Mouse (Mus musculus): ENCODE results near the gene Kctd11. TPM values are rescaled to one million over a fixed set of nuclear protein-coding genes. Genes with fewer than 3 reads are reported as not detected.
A peak's percentile ranks its signal among the peaks of the same experiment; 100 is the strongest.

The Kctd11 gene
- polyA plus RNA-seq, 1 experiment from 2014 or later = 15.1 TPM

GRCm38 (mm10) chr11:69886907-69887635, 5.9 kb upstream of the Kctd11 start:
- no peak overlapping the region for H3K27ac ChIP-seq (ENCODE audit: low read length)
- H3K9ac ChIP-seq (ENCODE audit: low read length) = no peak overlapping the region
- H3K4me1 ChIP-seq (ENCODE audit: control insufficient read depth, insufficient read depth, low read length) = peaks cover 4% of the 10 kb centered on the region; the same call in 1 of the 2 replicates
- no peaks in the 10 kb centered on the region for H3K36me3 ChIP-seq (ENCODE audit: control insufficient read depth, insufficient read depth, low read length)
- no peak overlapping the region for H3K4me3 ChIP-seq (replicated peaks; ENCODE audit: low read length)
- no peaks in the 10 kb centered on the region for H3K27me3 ChIP-seq (ENCODE audit: control insufficient read depth, insufficient read depth, low read length)
- H3K4me2 ChIP-seq (ENCODE audit: low read depth, low read length) = no peak overlapping the region
- 50% methylated on average over 8 of the region's 8 CpGs for WGBS
- H3K9me3 ChIP-seq (replicated peaks; ENCODE audit: control insufficient read depth, low read length) = no peaks in the 10 kb centered on the region
- ATAC-seq (ENCODE audit: insufficient read depth, low FRiP score) = no peak

- Histone ChIP-seq H3K27ac (ENCODE audit: low read length) (peak overlapping the region; percentile 37), H3K36me3 (ENCODE audit: control insufficient read depth, insufficient read depth, low read length) (no peaks in the 10 kb centered on the region), H3K4me1 (ENCODE audit: control insufficient read depth, insufficient read depth, low read length) (peaks cover 17% of the 10 kb centered on the region), H3K27me3 (ENCODE audit: control insufficient read depth, insufficient read depth, low read length) (no peaks in the 10 kb centered on the region), H3K9me3 (replicated peaks; ENCODE audit: control insufficient read depth, low read length) (no peaks in the 10 kb centered on the region), H3K9ac (ENCODE audit: low read length) (0 out of 2 replicates have a peak overlapping the region, but pooled peaks have one; percentile 16), H3K4me3 (replicated peaks; ENCODE audit: low read length) (no peak overlapping the region), H3K4me2 (ENCODE audit: low read depth, low read length) (peak overlapping the region; percentile 25)
- 69% methylated on average over 8 of the region's 8 CpGs for WGBS
- no peak for ATAC-seq (ENCODE audit: insufficient read depth, low FRiP score)
Observed at GRCm38 (mm10) chr11:69884663-69885062, 3.5 kb upstream of the Kctd11 start.

GRCm38 (mm10) chr11:69884240-69884639, 3.0 kb upstream of the Kctd11 start:
- no peak for ATAC-seq (ENCODE audit: insufficient read depth, low FRiP score)
- Histone ChIP-seq H3K9ac (ENCODE audit: low read length) (0 out of 2 replicates have a peak overlapping the region, but pooled peaks have one; percentile 16), H3K9me3 (replicated peaks; ENCODE audit: control insufficient read depth, low read length) (no peaks in the 10 kb centered on the region), H3K27me3 (ENCODE audit: control insufficient read depth, insufficient read depth, low read length) (no peaks in the 10 kb centered on the region), H3K4me1 (ENCODE audit: control insufficient read depth, insufficient read depth, low read length) (peaks cover 21% of the 10 kb centered on the region), H3K36me3 (ENCODE audit: control insufficient read depth, insufficient read depth, low read length) (no peaks in the 10 kb centered on the region), H3K27ac (ENCODE audit: low read length) (peak overlapping the region; percentile 37), H3K4me3 (replicated peaks; ENCODE audit: low read length) (no peak overlapping the region), H3K4me2 (ENCODE audit: low read depth, low read length) (peak overlapping the region; percentile 25; the same call in 1 of the 2 replicates)
- WGBS = 68% methylated on average over 9 of the region's 9 CpGs

GRCm38 (mm10) chr11:69883527-69884151, 2.4 kb upstream of the Kctd11 start:
- H3K27ac ChIP-seq (ENCODE audit: low read length) = peak overlapping the region; percentile 57

GRCm38 (mm10) chr11:69883066-69883465, 1.9 kb upstream of the Kctd11 start:
- H3K4me2 ChIP-seq (ENCODE audit: low read depth, low read length) = no peak overlapping the region
- H3K9ac ChIP-seq (ENCODE audit: low read length) = no peak overlapping the region
- no peaks in the 10 kb centered on the region for H3K36me3 ChIP-seq (ENCODE audit: control insufficient read depth, insufficient read depth, low read length)
- 61% methylated on average over 4 of the region's 4 CpGs for WGBS
- no peak overlapping the region for H3K4me3 ChIP-seq (replicated peaks; ENCODE audit: low read length)
- H3K27ac ChIP-seq (ENCODE audit: low read length) = peak overlapping the region; percentile 57
- peaks cover 31% of the 10 kb centered on the region for H3K4me1 ChIP-seq (ENCODE audit: control insufficient read depth, insufficient read depth, low read length)
- ATAC-seq (ENCODE audit: insufficient read depth, low FRiP score) = no peak
- no peaks in the 10 kb centered on the region for H3K9me3 ChIP-seq (replicated peaks; ENCODE audit: control insufficient read depth, low read length)
- no peaks in the 10 kb centered on the region for H3K27me3 ChIP-seq (ENCODE audit: control insufficient read depth, insufficient read depth, low read length)

More at GRCm38 (mm10) chr11:69883527-69884151, 2.4 kb upstream of the Kctd11 start:
- no peak overlapping the region for H3K4me2 ChIP-seq (ENCODE audit: low read depth, low read length)
- no peaks in the 10 kb centered on the region for H3K27me3 ChIP-seq (ENCODE audit: control insufficient read depth, insufficient read depth, low read length)
- H3K4me1 ChIP-seq (ENCODE audit: control insufficient read depth, insufficient read depth, low read length) = peaks cover 27% of the 10 kb centered on the region
- no peak for ATAC-seq (ENCODE audit: insufficient read depth, low FRiP score)
- no peak overlapping the region for H3K9ac ChIP-seq (ENCODE audit: low read length)
- no peaks in the 10 kb centered on the region for H3K9me3 ChIP-seq (replicated peaks; ENCODE audit: control insufficient read depth, low read length)
- H3K4me3 ChIP-seq (replicated peaks; ENCODE audit: low read length) = no peak overlapping the region
- WGBS = 79% methylated on average over 8 of the region's 8 CpGs
- H3K36me3 ChIP-seq (ENCODE audit: control insufficient read depth, insufficient read depth, low read length) = no peaks in the 10 kb centered on the region

- H3K36me3 ChIP-seq (ENCODE audit: control insufficient read depth, insufficient read depth, low read length) = no peaks in the 10 kb centered on the region
- WGBS = 55% methylated on average over 21 of the region's 21 CpGs
- peak overlapping the region; percentile 85 for H3K4me2 ChIP-seq (ENCODE audit: low read depth, low read length)
- H3K27ac ChIP-seq (ENCODE audit: low read length) = peak overlapping the region; percentile 92
- no peaks in the 10 kb centered on the region for H3K27me3 ChIP-seq (ENCODE audit: control insufficient read depth, insufficient read depth, low read length)
- H3K9ac ChIP-seq (ENCODE audit: low read length) = peak overlapping the region; percentile 72
- no peaks in the 10 kb centered on the region for H3K9me3 ChIP-seq (replicated peaks; ENCODE audit: control insufficient read depth, low read length)
- H3K4me3 ChIP-seq (replicated peaks; ENCODE audit: low read length) = peak overlapping the region; percentile 54
- H3K4me1 ChIP-seq (ENCODE audit: control insufficient read depth, insufficient read depth, low read length) = peaks cover 38% of the 10 kb centered on the region
- no peak for ATAC-seq (ENCODE audit: insufficient read depth, low FRiP score)
Observed at GRCm38 (mm10) chr11:69881787-69882670, 823 bp upstream of the Kctd11 start.

- peaks cover 49% of the 10 kb centered on the region for H3K4me1 ChIP-seq (ENCODE audit: control insufficient read depth, insufficient read depth, low read length)
- WGBS = under 1% methylated on average over 18 of the region's 18 CpGs
- peak overlapping the region; percentile 92 for H3K27ac ChIP-seq (ENCODE audit: low read length)
- H3K9ac ChIP-seq (ENCODE audit: low read length) = peak overlapping the region; percentile 72
- peak overlapping the region; percentile 54 for H3K4me3 ChIP-seq (replicated peaks; ENCODE audit: low read length)
- no peaks in the 10 kb centered on the region for H3K9me3 ChIP-seq (replicated peaks; ENCODE audit: control insufficient read depth, low read length)
- H3K27me3 ChIP-seq (ENCODE audit: control insufficient read depth, insufficient read depth, low read length) = no peaks in the 10 kb centered on the region
- ATAC-seq (ENCODE audit: insufficient read depth, low FRiP score) = peak; percentile 38
- H3K36me3 ChIP-seq (ENCODE audit: control insufficient read depth, insufficient read depth, low read length) = no peaks in the 10 kb centered on the region
- H3K4me2 ChIP-seq (ENCODE audit: low read depth, low read length) = peak overlapping the region; percentile 85
Observed at GRCm38 (mm10) chr11:69880506-69880852, 727 bp downstream of the Kctd11 start.

GRCm38 (mm10) chr11:69879711-69880110, 1.5 kb downstream of the Kctd11 start:
- peak overlapping the region; percentile 54 for H3K4me3 ChIP-seq (replicated peaks; ENCODE audit: low read length)
- no peaks in the 10 kb centered on the region for H3K9me3 ChIP-seq (replicated peaks; ENCODE audit: control insufficient read depth, low read length)
- H3K27ac ChIP-seq (ENCODE audit: low read length) = peak overlapping the region; percentile 92; the same call in 1 of the 2 replicates
- H3K4me1 ChIP-seq (ENCODE audit: control insufficient read depth, insufficient read depth, low read length) = peaks cover 51% of the 10 kb centered on the region
- 50% methylated on average over 15 of the region's 15 CpGs for WGBS
- no peak for ATAC-seq (ENCODE audit: insufficient read depth, low FRiP score)
- no peaks in the 10 kb centered on the region for H3K36me3 ChIP-seq (ENCODE audit: control insufficient read depth, insufficient read depth, low read length)
- peak overlapping the region; percentile 85 for H3K4me2 ChIP-seq (ENCODE audit: low read depth, low read length)
- H3K9ac ChIP-seq (ENCODE audit: low read length) = peak overlapping the region; percentile 72
- no peaks in the 10 kb centered on the region for H3K27me3 ChIP-seq (ENCODE audit: control insufficient read depth, insufficient read depth, low read length)
